Mouse (Mus musculus): ENCODE results near the gene Tmem156. TPM values are rescaled to one million over a fixed set of nuclear protein-coding genes. Genes with fewer than 3 reads are reported as not detected.

Gene Tmem156
- 0.21 TPM in 1 of 2 replicates, not detected in the other for polyA plus RNA-seq (2014; fragmentation: Nextera tagmentation; extraction: Ambion mirVana)

GRCm38 (mm10) chr5:65091921-65092320, at the start of gene Tmem156:
TSS of gene Tmem156 (minus strand) at chr5:65092132.
- ATAC-seq (replicated peaks; ENCODE audit: low FRiP score): no peak
- H3K4me1 ChIP-seq (replicated peaks; ENCODE audit: control insufficient read depth, insufficient read depth, low read length): no peaks in the 10 kb centered on the region
- WGBS: 87% methylated on average over 5 of the region's 5 CpGs
- no peaks in the 10 kb centered on the region for H3K9me3 ChIP-seq (ENCODE audit: control insufficient read depth, low read length)
- no peak within 1 kb of the TSS for H3K4me3 ChIP-seq (ENCODE audit: low read depth, low read length)
- no peak within 1 kb of the TSS for H3K27ac ChIP-seq (ENCODE audit: low read depth, low read length)
- DNase-seq (ENCODE audit: low spot score): no peak
- no peak within 1 kb of the TSS for H3K4me2 ChIP-seq (ENCODE audit: low read depth, low read length, severe bottlenecking)
- H3K27me3 ChIP-seq (ENCODE audit: control insufficient read depth, insufficient read depth, low read length): no peaks in the 10 kb centered on the region
- no peak within 1 kb of the TSS for H3K9ac ChIP-seq (ENCODE audit: low read length)
- H3K36me3 ChIP-seq (ENCODE audit: control insufficient read depth, insufficient read depth, low read length): no peaks in the 10 kb centered on the region

- no peaks in the 10 kb centered on the region for H3K9me3 ChIP-seq (ENCODE audit: control insufficient read depth, low read length)
- no peak for ATAC-seq (replicated peaks; ENCODE audit: low FRiP score)
- no peak overlapping the region for H3K4me2 ChIP-seq (ENCODE audit: low read depth, low read length, severe bottlenecking)
- DNase-seq (ENCODE audit: low spot score): no peak
- peaks cover 3% of the 10 kb centered on the region; the same call in 1 of the 2 replicates for H3K36me3 ChIP-seq (ENCODE audit: control insufficient read depth, insufficient read depth, low read length)
- no peak overlapping the region for H3K4me3 ChIP-seq (ENCODE audit: low read depth, low read length)
- WGBS: 96% methylated on average over 8 of the region's 8 CpGs
- no peaks in the 10 kb centered on the region for H3K4me1 ChIP-seq (replicated peaks; ENCODE audit: control insufficient read depth, insufficient read depth, low read length)
- no peaks in the 10 kb centered on the region for H3K27me3 ChIP-seq (ENCODE audit: control insufficient read depth, insufficient read depth, low read length)
- H3K27ac ChIP-seq (ENCODE audit: low read depth, low read length): no peak overlapping the region
- no peak overlapping the region for H3K9ac ChIP-seq (ENCODE audit: low read length)
These were observed 49.3 kb upstream of the Tmem156 start for GRCm38 (mm10) chr5:65141242-65141641.

GRCm38 (mm10) chr5:65137073-65137472, 45.1 kb upstream of the Tmem156 start:
- Histone ChIP-seq H3K9me3 (ENCODE audit: control insufficient read depth, low read length) (no peaks in the 10 kb centered on the region), H3K27me3 (ENCODE audit: control insufficient read depth, insufficient read depth, low read length) (no peaks in the 10 kb centered on the region), H3K4me1 (replicated peaks; ENCODE audit: control insufficient read depth, insufficient read depth, low read length) (0 out of 2 replicates have a peak, but pooled peaks cover 2% of the 10 kb centered on the region), H3K4me3 (ENCODE audit: low read depth, low read length) (no peak overlapping the region), H3K9ac (ENCODE audit: low read length) (no peak overlapping the region), H3K36me3 (ENCODE audit: control insufficient read depth, insufficient read depth, low read length) (no peaks in the 10 kb centered on the region), H3K4me2 (ENCODE audit: low read depth, low read length, severe bottlenecking) (no peak overlapping the region), H3K27ac (ENCODE audit: low read depth, low read length) (no peak overlapping the region)
- DNase-seq (ENCODE audit: low spot score) (no peak), ATAC-seq (replicated peaks; ENCODE audit: low FRiP score) (no peak)
- WGBS: 84% methylated on average over 6 of the region's 6 CpGs

GRCm38 (mm10) chr5:65136159-65136558, 44.2 kb upstream of the Tmem156 start:
- ATAC-seq (replicated peaks; ENCODE audit: low FRiP score) (no peak), DNase-seq (ENCODE audit: low spot score) (no peak)
- Histone ChIP-seq H3K27ac (ENCODE audit: low read depth, low read length) (no peak overlapping the region), H3K9ac (ENCODE audit: low read length) (no peak overlapping the region), H3K27me3 (ENCODE audit: control insufficient read depth, insufficient read depth, low read length) (no peaks in the 10 kb centered on the region), H3K4me3 (ENCODE audit: low read depth, low read length) (no peak overlapping the region), H3K9me3 (ENCODE audit: control insufficient read depth, low read length) (no peaks in the 10 kb centered on the region), H3K36me3 (ENCODE audit: control insufficient read depth, insufficient read depth, low read length) (no peaks in the 10 kb centered on the region), H3K4me1 (replicated peaks; ENCODE audit: control insufficient read depth, insufficient read depth, low read length) (0 out of 2 replicates have a peak, but pooled peaks cover 2% of the 10 kb centered on the region), H3K4me2 (ENCODE audit: low read depth, low read length, severe bottlenecking) (no peak overlapping the region)
- 89% methylated on average over 7 of the region's 7 CpGs for WGBS

- peak overlapping the region; percentile 58 for H3K4me2 ChIP-seq (ENCODE audit: low read depth, low read length, severe bottlenecking)
- H3K9me3 ChIP-seq (ENCODE audit: control insufficient read depth, low read length): no peaks in the 10 kb centered on the region
- 8% methylated on average over 20 of the region's 20 CpGs for WGBS
- H3K27ac ChIP-seq (ENCODE audit: low read depth, low read length): peak overlapping the region; percentile 78
- peaks cover 7% of the 10 kb centered on the region; the same call in 1 of the 2 replicates for H3K4me1 ChIP-seq (replicated peaks; ENCODE audit: control insufficient read depth, insufficient read depth, low read length)
- peak; percentile 29 for ATAC-seq (replicated peaks; ENCODE audit: low FRiP score)
- no peaks in the 10 kb centered on the region for H3K27me3 ChIP-seq (ENCODE audit: control insufficient read depth, insufficient read depth, low read length)
- H3K9ac ChIP-seq (ENCODE audit: low read length): peak overlapping the region; percentile 73
- H3K4me3 ChIP-seq (ENCODE audit: low read depth, low read length): peak overlapping the region; percentile 54
- peak; percentile 54 for DNase-seq (ENCODE audit: low spot score)
- H3K36me3 ChIP-seq (ENCODE audit: control insufficient read depth, insufficient read depth, low read length): no peaks in the 10 kb centered on the region
These were observed 39.4 kb upstream of the Tmem156 start for GRCm38 (mm10) chr5:65131211-65131879.

GRCm38 (mm10) chr5:65130528-65131210, 38.7 kb upstream of the Tmem156 start:
- Histone ChIP-seq H3K4me1 (replicated peaks; ENCODE audit: control insufficient read depth, insufficient read depth, low read length) (peaks cover 7% of the 10 kb centered on the region; the same call in 1 of the 2 replicates), H3K27me3 (ENCODE audit: control insufficient read depth, insufficient read depth, low read length) (no peaks in the 10 kb centered on the region), H3K4me3 (ENCODE audit: low read depth, low read length) (peak overlapping the region; percentile 54), H3K9me3 (ENCODE audit: control insufficient read depth, low read length) (no peaks in the 10 kb centered on the region), H3K36me3 (ENCODE audit: control insufficient read depth, insufficient read depth, low read length) (no peaks in the 10 kb centered on the region), H3K9ac (ENCODE audit: low read length) (peak overlapping the region; percentile 73), H3K27ac (ENCODE audit: low read depth, low read length) (peak overlapping the region; percentile 78), H3K4me2 (ENCODE audit: low read depth, low read length, severe bottlenecking) (peak overlapping the region; percentile 58)
- ATAC-seq (replicated peaks; ENCODE audit: low FRiP score): peak; percentile 94
- under 1% methylated on average over 12 of the region's 12 CpGs for WGBS
- DNase-seq (ENCODE audit: low spot score): peak; percentile 79

GRCm38 (mm10) chr5:65128481-65128880, 36.5 kb upstream of the Tmem156 start:
- Histone ChIP-seq H3K4me2 (ENCODE audit: low read depth, low read length, severe bottlenecking) (no peak overlapping the region), H3K9ac (ENCODE audit: low read length) (no peak overlapping the region), H3K4me1 (replicated peaks; ENCODE audit: control insufficient read depth, insufficient read depth, low read length) (peaks cover 5% of the 10 kb centered on the region; the same call in 1 of the 2 replicates), H3K4me3 (ENCODE audit: low read depth, low read length) (no peak overlapping the region), H3K27ac (ENCODE audit: low read depth, low read length) (no peak overlapping the region), H3K27me3 (ENCODE audit: control insufficient read depth, insufficient read depth, low read length) (no peaks in the 10 kb centered on the region), H3K36me3 (ENCODE audit: control insufficient read depth, insufficient read depth, low read length) (no peaks in the 10 kb centered on the region), H3K9me3 (ENCODE audit: control insufficient read depth, low read length) (no peaks in the 10 kb centered on the region)
- no peak for DNase-seq (ENCODE audit: low spot score)
- 60% methylated on average over 2 of the region's 2 CpGs for WGBS
- no peak for ATAC-seq (replicated peaks; ENCODE audit: low FRiP score)

GRCm38 (mm10) chr5:65126137-65126536, 34.2 kb upstream of the Tmem156 start:
- Histone ChIP-seq H3K4me3 (ENCODE audit: low read depth, low read length) (no peak overlapping the region), H3K9me3 (ENCODE audit: control insufficient read depth, low read length) (no peaks in the 10 kb centered on the region)
- DNase-seq (ENCODE audit: low spot score): no peak

More at GRCm38 (mm10) chr5:65126137-65126536, 34.2 kb upstream of the Tmem156 start:
- no peak for ATAC-seq (replicated peaks; ENCODE audit: low FRiP score)
- peaks cover 5% of the 10 kb centered on the region; the same call in 1 of the 2 replicates for H3K4me1 ChIP-seq (replicated peaks; ENCODE audit: control insufficient read depth, insufficient read depth, low read length)
- H3K9ac ChIP-seq (ENCODE audit: low read length): no peak overlapping the region
- no peaks in the 10 kb centered on the region for H3K27me3 ChIP-seq (ENCODE audit: control insufficient read depth, insufficient read depth, low read length)
- H3K4me2 ChIP-seq (ENCODE audit: low read depth, low read length, severe bottlenecking): no peak overlapping the region
- no peaks in the 10 kb centered on the region for H3K36me3 ChIP-seq (ENCODE audit: control insufficient read depth, insufficient read depth, low read length)
- WGBS: 94% methylated on average over 1 of the region's 1 CpGs
- H3K27ac ChIP-seq (ENCODE audit: low read depth, low read length): no peak overlapping the region

Measured in forebrain, embryonic 11.5 days (tissue).